Mouse (Mus musculus) cerebellum, postnatal 14 days (tissue): Measurements from ENCODE around the gene Ngp.
"Not testable (repeated sequence)": the region's sequence is repeated elsewhere in the genome, so short reads cannot be mapped to it uniquely, and the experiment has no call there.

ENCODE experiments used
- DNase-seq, 2 experiments: peaks; one replicate each; pipeline ENCODE4 v3.0.0; 2021; ENCODE audit warnings: mixed read lengths in 2 of 2

Ngp gene

GRCm38 (mm10) chr9:110419511-110420112 is at the start of gene Ngp:
Gene Ngp, plus strand, starts transcription at chr9:110419747.
- no peak for DNase-seq

DNA sequence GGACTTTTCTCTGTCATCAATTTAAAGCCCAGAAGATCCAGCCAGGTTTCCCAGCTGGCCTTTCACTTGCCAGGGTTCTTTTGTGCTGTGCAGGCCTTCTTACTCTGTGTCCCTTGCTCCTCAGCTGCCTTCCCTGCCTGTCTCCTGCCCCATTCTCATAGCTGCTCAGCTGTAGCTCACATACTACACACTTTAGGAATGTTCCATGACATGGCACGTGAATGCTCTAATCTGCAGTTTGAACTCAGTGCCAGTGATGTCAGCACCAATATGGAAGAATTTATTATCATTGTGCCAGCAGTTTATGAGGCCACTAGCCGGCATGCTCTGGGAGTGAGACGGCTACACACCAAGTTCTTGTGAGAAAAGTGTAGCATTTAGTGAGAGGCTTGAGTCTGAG is 49.7 kb upstream of the Ngp start:
- DNase-seq = no peak

- no peak for DNase-seq
Observed at GRCm38 (mm10) chr9:110373871-110374270, 45.7 kb upstream of the Ngp start.

DNA sequence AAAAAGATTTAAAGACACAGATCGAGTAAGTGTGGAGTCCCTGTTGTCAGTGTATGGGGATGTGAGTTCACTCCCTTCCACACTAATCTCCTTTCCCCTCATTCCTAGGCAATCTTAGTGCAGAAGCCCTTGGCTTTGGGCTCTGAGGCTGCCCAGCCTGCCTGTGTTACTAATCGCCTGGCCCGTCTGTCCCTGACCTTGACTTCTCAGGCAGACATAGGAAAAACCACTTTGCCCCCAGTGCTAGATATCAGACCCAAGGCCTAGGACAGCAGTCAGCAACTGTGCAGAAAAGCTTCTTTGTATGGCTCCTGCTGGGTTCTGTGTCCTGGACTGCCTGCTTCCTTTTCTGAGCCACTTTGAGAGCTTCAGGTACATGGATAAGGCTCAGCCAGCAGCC is 43.9 kb upstream of the Ngp start:
- no peak for DNase-seq

- not testable (repeated sequence) for DNase-seq
Observed at GRCm38 (mm10) chr9:110377655-110378054, 41.9 kb upstream of the Ngp start.

GRCm38 (mm10) chr9:110379361-110379760 is 40.2 kb upstream of the Ngp start:
- no peak for DNase-seq

DNA sequence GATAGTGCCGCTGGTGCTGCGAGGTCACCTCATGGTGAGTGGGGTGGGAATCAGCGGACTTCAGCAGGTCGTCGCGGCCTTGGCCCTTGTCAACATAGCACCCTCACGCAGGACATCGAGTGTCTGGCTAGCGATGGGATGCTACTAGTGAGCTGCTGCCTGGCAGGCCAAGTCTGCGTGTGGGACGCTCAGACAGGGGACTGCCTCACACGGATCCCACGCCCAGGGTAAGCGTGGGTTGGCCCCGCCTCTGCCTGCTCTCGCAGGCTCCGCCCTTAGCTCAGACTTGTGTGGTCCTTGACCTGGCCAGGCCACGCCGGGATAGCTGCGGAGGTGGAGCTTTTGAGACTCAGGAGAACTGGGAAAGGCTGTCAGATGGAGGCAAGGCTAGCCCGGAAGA is 38.9 kb upstream of the Ngp start:
- DNase-seq = no peak

DNA sequence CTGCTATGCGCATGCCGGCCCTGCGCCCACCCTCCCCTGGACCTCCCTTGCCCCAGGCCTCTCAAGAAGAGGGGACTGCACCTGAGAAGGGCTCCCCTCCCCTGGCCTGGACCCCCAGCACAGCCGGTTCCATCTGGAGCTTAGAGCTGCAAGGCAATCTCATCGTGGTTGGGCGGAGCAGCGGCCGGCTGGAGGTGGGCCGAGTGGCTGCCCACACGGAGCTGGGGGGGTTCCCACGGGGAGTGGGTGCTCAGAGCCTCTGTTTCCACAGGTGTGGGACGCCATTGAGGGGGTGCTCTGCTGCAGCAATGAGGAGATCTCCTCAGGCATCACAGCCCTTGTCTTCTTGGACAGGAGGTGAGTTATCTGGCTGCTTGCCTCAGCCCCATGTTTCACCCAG is 38.3 kb upstream of the Ngp start:
- no peak for DNase-seq

GRCm38 (mm10) chr9:110384369-110384929 is 35.1 kb upstream of the Ngp start:
- no peak for DNase-seq

- no peak for DNase-seq
Observed at GRCm38 (mm10) chr9:110388011-110388410, 31.5 kb upstream of the Ngp start.

DNA sequence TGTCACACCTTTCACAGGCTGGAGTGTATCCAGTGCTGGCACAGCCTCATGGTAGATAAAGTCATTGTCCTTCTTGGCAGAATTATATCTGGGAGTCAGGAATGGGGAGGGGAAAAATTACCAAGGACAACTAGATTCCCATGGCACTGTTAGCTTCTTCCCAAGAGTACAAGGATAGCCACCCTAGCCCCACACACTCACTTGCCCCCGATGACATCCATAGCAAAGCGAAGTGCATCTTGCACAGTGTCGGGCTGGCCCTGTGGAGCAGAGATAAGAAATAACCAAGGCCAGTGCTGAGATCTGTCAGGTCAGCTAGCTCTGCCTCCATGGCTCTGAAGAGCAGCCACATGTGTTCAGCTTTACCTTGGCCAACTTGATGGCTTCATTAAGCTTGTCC is 28.7 kb upstream of the Ngp start:
- DNase-seq = no peak

DNA sequence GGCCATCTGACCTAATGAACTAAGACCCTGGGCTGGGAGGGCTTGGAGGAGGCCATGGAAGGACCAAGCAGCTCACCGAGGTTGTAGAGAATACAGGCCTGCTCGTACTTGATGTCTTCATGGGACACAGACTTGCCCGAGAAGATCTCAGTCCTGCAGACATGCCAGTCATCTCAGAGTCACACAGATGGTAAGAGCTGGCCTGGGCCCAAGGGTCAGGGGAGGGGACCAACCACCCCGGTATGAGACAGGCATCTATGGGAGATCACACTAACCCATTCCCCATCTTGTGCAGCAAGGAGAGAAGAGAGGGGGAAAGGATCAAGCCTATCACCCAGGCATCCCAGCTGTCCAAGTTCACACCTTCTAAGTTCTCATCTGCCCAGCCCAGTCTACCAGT is 26.3 kb upstream of the Ngp start:
- peak in 1 of 2 experiments; percentile 42 for DNase-seq

GRCm38 (mm10) chr9:110400650-110401049 is 18.9 kb upstream of the Ngp start:
- DNase-seq = no peak

DNA sequence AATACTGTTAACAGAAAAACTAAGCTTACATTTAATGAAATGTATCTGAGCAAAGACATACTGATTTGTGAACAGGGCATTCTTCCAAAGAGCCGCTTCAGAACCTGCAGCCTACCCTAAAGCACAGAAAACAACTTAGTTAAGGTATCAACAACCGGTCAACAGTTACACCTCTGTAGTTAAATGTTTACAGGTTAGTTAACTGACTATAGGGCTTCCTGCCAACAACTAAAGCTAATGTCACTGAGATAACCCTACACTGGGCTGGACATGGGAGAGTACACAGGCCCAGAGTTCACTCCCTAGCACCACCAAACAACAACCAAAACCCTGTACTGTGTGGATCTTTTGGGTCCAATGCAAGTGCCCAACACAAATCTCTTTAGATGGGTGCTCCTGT is 16.8 kb upstream of the Ngp start:
- no peak for DNase-seq

DNA sequence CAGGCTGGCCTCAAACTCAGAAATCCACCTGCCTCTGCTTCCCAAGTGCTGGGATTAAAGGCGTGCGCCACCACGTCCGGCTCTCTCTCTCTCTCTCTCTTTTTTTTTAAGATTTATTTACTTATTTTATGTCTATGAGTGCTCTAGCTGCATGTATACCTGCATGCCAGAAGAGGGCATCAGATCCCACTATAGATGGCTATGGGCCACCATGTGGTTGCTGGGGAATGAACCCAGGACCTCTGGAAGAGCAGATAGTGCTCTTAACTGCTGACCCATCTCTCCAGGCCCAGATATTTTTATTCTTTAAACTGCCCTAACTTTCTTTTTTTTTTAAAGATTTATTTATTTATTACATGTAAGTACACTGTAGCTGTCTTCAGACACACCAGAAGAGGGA is 16.3 kb upstream of the Ngp start:
- DNase-seq = not testable (repeated sequence)

DNA sequence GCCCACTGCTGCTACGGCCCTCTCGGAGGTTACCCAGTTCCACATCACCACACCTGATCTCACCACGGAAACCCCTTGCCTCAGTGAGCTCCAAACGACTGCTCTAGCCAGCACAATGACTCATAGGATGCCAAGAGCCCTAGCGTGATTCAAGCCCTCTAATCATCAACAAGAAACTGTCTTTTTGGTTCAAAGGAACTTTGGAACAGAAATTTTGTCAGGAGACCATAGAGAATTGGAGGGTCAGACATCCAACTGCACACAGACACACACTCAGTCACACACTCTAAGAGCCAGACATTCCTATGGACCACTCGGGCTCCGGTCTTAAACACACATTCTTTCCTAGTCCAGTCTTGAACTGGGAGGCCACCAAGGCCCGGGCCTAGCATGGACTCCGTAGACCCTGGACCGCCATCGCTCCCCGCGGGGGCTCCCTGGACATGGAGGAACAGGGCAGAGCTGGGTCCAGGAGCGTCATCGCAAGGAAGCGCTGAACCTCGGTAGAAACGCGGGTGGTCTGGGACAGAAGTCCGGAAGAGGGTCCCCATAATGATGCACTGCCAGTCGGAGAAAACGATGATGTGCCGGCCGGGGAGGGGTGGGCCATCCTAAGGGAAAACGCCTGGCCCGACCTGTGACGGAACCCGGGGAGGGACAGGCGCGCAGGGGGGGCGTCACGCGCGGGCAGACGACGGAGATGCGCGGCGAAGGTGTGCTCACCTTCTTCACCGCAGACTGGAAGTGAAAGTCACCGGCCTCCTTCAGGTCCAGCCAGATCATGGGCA is 12.0 kb upstream of the Ngp start:
- DNase-seq = no peak

DNA sequence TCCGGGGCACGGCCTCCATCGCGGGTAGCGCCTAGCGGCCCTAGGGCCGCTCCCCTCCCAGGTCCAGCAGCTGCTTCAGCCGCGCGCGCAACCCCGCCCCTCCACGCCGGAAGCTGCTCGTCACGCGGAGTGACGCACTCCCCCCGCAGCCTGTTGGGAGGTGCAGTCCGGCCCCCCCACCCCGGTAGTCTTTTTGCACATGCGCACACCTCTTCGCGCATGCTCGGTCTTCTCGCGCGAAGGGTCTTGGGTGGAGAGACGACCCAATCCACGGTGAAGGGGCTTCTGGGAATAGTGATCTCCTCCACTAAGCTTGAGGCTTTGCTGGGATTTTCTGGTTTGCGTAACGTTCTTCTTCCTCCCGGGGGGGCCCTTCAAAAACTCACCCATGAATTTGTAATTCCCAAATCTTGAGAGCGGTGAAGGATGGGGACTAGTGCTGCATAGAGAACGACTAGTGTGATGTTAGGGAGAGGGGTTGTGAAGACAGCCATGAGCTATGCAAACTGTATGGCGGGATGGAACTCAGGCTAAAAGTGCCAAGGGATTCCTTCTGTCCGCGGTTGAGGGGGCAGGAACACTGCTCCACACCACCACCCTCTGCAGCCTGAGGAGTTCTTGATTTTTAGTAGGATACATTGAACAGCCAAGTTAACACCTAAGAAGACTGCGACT is 11.3 kb upstream of the Ngp start, which contains the start of gene Ptpn23:
Ptpn23 (minus strand) TSS at position 115 of the 675 bp plus-strand sequence.
- DNase-seq = peak; percentile 97

- peak; percentile 77 to 86 for DNase-seq
Observed at GRCm38 (mm10) chr9:110410908-110411887, 8.3 kb upstream of the Ngp start.

- DNase-seq = peak in 1 of 2 experiments; percentile 24
Observed at GRCm38 (mm10) chr9:110412926-110413325, 6.6 kb upstream of the Ngp start.

- DNase-seq = peak; percentile 65 to 75
Observed at GRCm38 (mm10) chr9:110413785-110414184, 5.8 kb upstream of the Ngp start.

- DNase-seq = no peak
Observed at GRCm38 (mm10) chr9:110431241-110431640, 11.7 kb downstream of the Ngp start.

DNA sequence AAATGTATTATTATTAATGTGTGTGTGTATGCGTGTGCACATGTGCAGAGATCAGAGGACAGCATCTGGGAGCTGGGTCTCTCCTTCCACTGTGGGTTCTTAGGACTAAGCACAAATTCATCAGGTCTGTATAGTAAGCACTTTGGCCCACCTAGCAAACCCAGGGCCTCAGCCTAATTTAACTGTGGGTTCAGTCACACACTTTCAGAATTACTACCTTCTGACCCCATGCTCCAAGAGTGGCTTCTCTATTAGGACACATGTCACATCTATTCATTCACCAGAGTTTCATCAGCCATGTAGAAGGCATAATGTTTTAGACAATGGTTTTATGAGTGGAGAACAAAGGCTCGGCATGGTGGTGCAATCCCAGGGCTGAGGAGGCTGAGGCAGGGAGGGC is 13.5 kb downstream of the Ngp start:
- DNase-seq = no peak
